ENCODE assay signal across 9 mouse cellular contexts in the genomic region with DNA sequence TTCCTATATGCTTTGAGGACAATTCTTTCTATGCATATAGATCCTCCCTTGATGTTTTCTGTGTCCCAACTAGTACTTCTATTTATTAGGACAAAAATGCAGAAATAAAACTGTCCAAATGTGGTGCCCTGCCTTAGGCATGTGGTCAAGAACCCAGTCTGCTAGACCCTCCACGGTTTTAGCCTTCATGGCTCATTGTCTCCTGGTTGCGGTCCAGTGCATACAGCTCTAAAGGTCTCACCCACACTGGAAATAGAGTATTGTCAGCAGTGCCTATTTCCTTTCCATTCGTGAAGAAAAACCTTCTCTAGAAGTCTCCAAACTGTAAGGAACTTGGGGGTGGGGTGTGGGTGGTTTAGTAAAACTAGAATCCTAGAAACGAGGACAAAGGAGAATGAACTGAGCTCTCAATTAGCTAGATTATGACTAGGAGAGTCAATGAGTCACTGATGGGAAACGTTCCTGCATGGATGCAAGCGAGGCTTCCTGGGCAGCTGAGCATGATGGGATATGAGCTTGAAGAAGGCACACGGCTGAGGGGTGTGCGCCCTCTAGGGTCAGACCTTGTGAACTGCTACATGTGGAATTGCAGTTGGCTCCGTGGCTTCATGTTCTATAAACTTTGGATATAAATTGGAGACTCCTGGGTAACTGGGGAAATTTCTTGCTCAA. TPM values are rescaled to one million over a fixed set of nuclear protein-coding genes. Genes with fewer than 3 reads are reported as not detected.
A peak's percentile ranks its signal among the peaks of the same experiment; 100 is the strongest.
DNase-seq lines count a peak whose midpoint lies in the region; ATAC-seq and TF ChIP-seq lines count a peak whose summit lies in the region.
"Had no signal": no experiment of that assay in that cellular context is flagged by ENCODE, and none has a peak within 500 bp of the region (broad histone marks: within the 10 kb centered on the region; RNA-seq: fewer than 3 reads in every experiment).

No protein-coding gene starts in this region.

- no peaks in the 10 kb centered on the region for H3K4me1 ChIP-seq in intestine, postnatal 0 days (replicated peaks; ENCODE audit: control insufficient read depth, insufficient read depth, low read length)
- peaks cover 5% of the 10 kb centered on the region; the same call in 1 of the 2 replicates for H3K4me1 ChIP-seq in intestine, embryonic 16.5 days (ENCODE audit: control insufficient read depth, insufficient read depth, low read length)
- H3K4me1 ChIP-seq in embryonic facial prominence, embryonic 11.5 days (ENCODE audit: control insufficient read depth, insufficient read depth, low read length) = no peaks in the 10 kb centered on the region
- H3K4me1 ChIP-seq in hindbrain, postnatal 0 days (ENCODE audit: insufficient read depth, low read length) = no peaks in the 10 kb centered on the region

- peak; percentile 87 for TF ChIP-seq CTCF in intestine, postnatal 0 days (IDR thresholded peaks at IDR 0.05; ENCODE audit: low read depth)
- peak; percentile 85 for TF ChIP-seq CTCF in hindbrain, postnatal 0 days (IDR thresholded peaks at IDR 0.05; ENCODE audit: low read depth)

- H3K27me3 ChIP-seq in intestine, postnatal 0 days (replicated peaks; ENCODE audit: control insufficient read depth, insufficient read depth, low read length) = no peaks in the 10 kb centered on the region
- no peaks in the 10 kb centered on the region for H3K27me3 ChIP-seq in intestine, embryonic 16.5 days (replicated peaks; ENCODE audit: control insufficient read depth, insufficient read depth, low read length)
- no peaks in the 10 kb centered on the region for H3K27me3 ChIP-seq in embryonic facial prominence, embryonic 11.5 days (ENCODE audit: control insufficient read depth, insufficient read depth, low read length)
- no peaks in the 10 kb centered on the region for H3K27me3 ChIP-seq in hindbrain, postnatal 0 days (ENCODE audit: insufficient read depth, low read length)
- no peaks in the 10 kb centered on the region for H3K27me3 ChIP-seq in splenic B cell, adult 2 months (ENCODE audit: control insufficient read depth, insufficient read depth, low read length, poor library complexity, severe bottlenecking)
- H3K27me3 ChIP-seq: embryonic facial prominence, embryonic 13.5 days had no signal

- no peaks in the 10 kb centered on the region for H3K36me3 ChIP-seq in intestine, postnatal 0 days (ENCODE audit: control insufficient read depth, insufficient read depth)
- 0 out of 2 replicates have a peak, but pooled peaks cover 9% of the 10 kb centered on the region for H3K36me3 ChIP-seq in intestine, embryonic 16.5 days (ENCODE audit: control insufficient read depth, insufficient read depth, low read length)
- no peaks in the 10 kb centered on the region; the same call in 1 of the 2 replicates for H3K36me3 ChIP-seq in embryonic facial prominence, embryonic 11.5 days (replicated peaks; ENCODE audit: control insufficient read depth, insufficient read depth, low read depth, low read length)
- no peaks in the 10 kb centered on the region for H3K36me3 ChIP-seq in hindbrain, postnatal 0 days (ENCODE audit: insufficient read depth, low read length)
- 0 out of 2 replicates have a peak, but pooled peaks cover 1% of the 10 kb centered on the region for H3K36me3 ChIP-seq in splenic B cell, adult 2 months (ENCODE audit: control insufficient read depth, insufficient read depth, low read length, poor library complexity, severe bottlenecking)

- no peak overlapping the region for H3K9ac ChIP-seq in intestine, postnatal 0 days (ENCODE audit: low read depth, low read length)
- H3K9ac ChIP-seq in intestine, embryonic 16.5 days (ENCODE audit: low read depth, low read length) = no peak overlapping the region
- H3K9ac ChIP-seq in embryonic facial prominence, embryonic 11.5 days (replicated peaks; ENCODE audit: low read length) = no peak overlapping the region
- H3K9ac ChIP-seq in hindbrain, postnatal 0 days (replicated peaks; ENCODE audit: low read length) = no peak overlapping the region
- H3K9ac ChIP-seq: embryonic facial prominence, embryonic 13.5 days had no signal

- H3K27ac ChIP-seq in intestine, postnatal 0 days (ENCODE audit: low read depth, low read length) = no peak overlapping the region
- no peak overlapping the region for H3K27ac ChIP-seq in intestine, embryonic 16.5 days (ENCODE audit: low read length)
- H3K27ac ChIP-seq in embryonic facial prominence, embryonic 11.5 days (replicated peaks; ENCODE audit: low read depth, low read length) = no peak overlapping the region
- no peak overlapping the region for H3K27ac ChIP-seq in hindbrain, postnatal 0 days
- H3K27ac ChIP-seq: embryonic facial prominence, embryonic 13.5 days had no signal

- peaks cover 3% of the 10 kb centered on the region; the same call in 1 of the 2 replicates for H3K9me3 ChIP-seq in intestine, postnatal 0 days (ENCODE audit: control insufficient read depth)
- no peaks in the 10 kb centered on the region for H3K9me3 ChIP-seq in intestine, embryonic 16.5 days (ENCODE audit: control insufficient read depth, low read length)
- H3K9me3 ChIP-seq in embryonic facial prominence, embryonic 11.5 days (replicated peaks; ENCODE audit: control insufficient read depth, low read length) = no peaks in the 10 kb centered on the region
- H3K9me3 ChIP-seq in hindbrain, postnatal 0 days (ENCODE audit: low read length) = no peaks in the 10 kb centered on the region

- H3K4me3 ChIP-seq in intestine, postnatal 0 days (ENCODE audit: low read depth, low read length) = no peak overlapping the region
- H3K4me3 ChIP-seq in intestine, embryonic 16.5 days (ENCODE audit: low read length) = no peak overlapping the region
- no peak overlapping the region for H3K4me3 ChIP-seq in embryonic facial prominence, embryonic 11.5 days (ENCODE audit: low read depth, low read length)
- no peak overlapping the region for H3K4me3 ChIP-seq in hindbrain, postnatal 0 days (ENCODE audit: low read length)
- H3K4me3 ChIP-seq: embryonic facial prominence, embryonic 13.5 days had no signal

- H3K4me2 ChIP-seq in intestine, postnatal 0 days (replicated peaks; ENCODE audit: low read depth) = no peak overlapping the region
- H3K4me2 ChIP-seq in intestine, embryonic 16.5 days (ENCODE audit: low read depth, low read length) = no peak overlapping the region
- H3K4me2 ChIP-seq in embryonic facial prominence, embryonic 11.5 days (ENCODE audit: low read depth, low read length) = no peak overlapping the region
- H3K4me2 ChIP-seq in hindbrain, postnatal 0 days (ENCODE audit: low read depth, low read length) = no peak overlapping the region
- H3K4me2 ChIP-seq: embryonic facial prominence, embryonic 13.5 days had no signal

- DNase-seq in adrenal gland, postnatal 10 days = peak; percentile 69
- peak; percentile 70 for DNase-seq in embryonic facial prominence, embryonic 11.5 days (ENCODE audit: low spot score)
- peak; percentile 81 for DNase-seq in hindbrain, postnatal 0 days (ENCODE audit: low spot score)
- peak; percentile 37 to 83 for DNase-seq in left cerebral cortex, adult 8-10 months (ENCODE audit: low spot score in 2 of 2)
- peak; percentile 75 for DNase-seq in mesoderm, embryonic 11.5 days (ENCODE audit: low read depth, low spot score)
- peak; percentile 38 for DNase-seq in splenic B cell, adult 2 months (ENCODE audit: low read depth, low spot score)

- peak; percentile 60 for ATAC-seq in intestine, postnatal 0 days
- no peak for ATAC-seq in intestine, embryonic 16.5 days
- ATAC-seq in embryonic facial prominence, embryonic 11.5 days (replicated peaks; ENCODE audit: insufficient number of reproducible peaks, low FRiP score, low TSS enrichment, low read depth) = no peak
- ATAC-seq in hindbrain, postnatal 0 days = peak; percentile 55

- WGBS in intestine, postnatal 0 days = 41% methylated on average over 9 of the region's 9 CpGs
- 41% methylated on average over 9 of the region's 9 CpGs for WGBS in intestine, embryonic 16.5 days
- WGBS in embryonic facial prominence, embryonic 11.5 days = 41% methylated on average over 9 of the region's 9 CpGs
- WGBS in hindbrain, postnatal 0 days = 34% methylated on average over 9 of the region's 9 CpGs

RNA-seq across cellular contexts. Expression of a gene that starts 2.6 kb away (rescaled TPM):
- not detected in 2 replicates for polyA plus RNA-seq in intestine, postnatal 0 days (2015; fragmentation: Nextera tagmentation; extraction: Ambion mirVana)
- polyA plus RNA-seq in intestine, embryonic 16.5 days (2015; fragmentation: Nextera tagmentation; extraction: Ambion mirVana) = 0.10 TPM in 1 of 2 replicates, not detected in the other
- total RNA-seq in adrenal gland, postnatal 10 days (2021) = 1 to 10 TPM in 1 of 2 experiments, under 1 TPM in 1; 0.42 to 1.1 TPM
- 0.50 and 0.63 TPM in 2 replicates for polyA plus RNA-seq in embryonic facial prominence, embryonic 11.5 days (2014; fragmentation: Nextera tagmentation; extraction: Ambion mirVana)
- 4.8 and 5.3 TPM in 2 replicates for total RNA-seq in hindbrain, postnatal 0 days (2014; rRNA removed)
- 3.4 and 4.0 TPM in 2 replicates for polyA plus RNA-seq in hindbrain, postnatal 0 days (2015; fragmentation: Nextera tagmentation; extraction: Ambion mirVana)
- total RNA-seq in left cerebral cortex, adult 8-10 months (2022) = 1 to 10 TPM; 3.4 to 7.4 (median 5.8) TPM

RNA-seq across cellular contexts. Expression of a gene that starts 45.1 kb away (rescaled TPM):
- polyA plus RNA-seq in intestine, postnatal 0 days (2015; fragmentation: Nextera tagmentation; extraction: Ambion mirVana) = 4.2 and 4.7 TPM in 2 replicates
- 16.0 and 17.5 TPM in 2 replicates for polyA plus RNA-seq in intestine, embryonic 16.5 days (2015; fragmentation: Nextera tagmentation; extraction: Ambion mirVana)
- total RNA-seq in adrenal gland, postnatal 10 days (2021) = 10 to 100 TPM; 15.3 to 20.1 TPM
- polyA plus RNA-seq in embryonic facial prominence, embryonic 11.5 days (2014; fragmentation: Nextera tagmentation; extraction: Ambion mirVana) = 32.4 and 34.8 TPM in 2 replicates
- total RNA-seq in hindbrain, postnatal 0 days (2014; rRNA removed) = 8.1 and 9.7 TPM in 2 replicates
- 9.0 and 9.6 TPM in 2 replicates for polyA plus RNA-seq in hindbrain, postnatal 0 days (2015; fragmentation: Nextera tagmentation; extraction: Ambion mirVana)
- total RNA-seq in left cerebral cortex, adult 8-10 months (2022) = 10 to 100 TPM; 16.4 to 20.2 (median 18.3) TPM

RNA-seq across cellular contexts. Expression of a gene that starts 59.0 kb away (rescaled TPM):
- 1.1 and 1.2 TPM in 2 replicates for polyA plus RNA-seq in intestine, postnatal 0 days (2015; fragmentation: Nextera tagmentation; extraction: Ambion mirVana)
- 1.2 and 1.3 TPM in 2 replicates for polyA plus RNA-seq in intestine, embryonic 16.5 days (2015; fragmentation: Nextera tagmentation; extraction: Ambion mirVana)
- 1 to 10 TPM; 7.5 to 8.2 TPM for total RNA-seq in adrenal gland, postnatal 10 days (2021)
- 0.42 and 0.89 TPM in 2 replicates for polyA plus RNA-seq in embryonic facial prominence, embryonic 11.5 days (2014; fragmentation: Nextera tagmentation; extraction: Ambion mirVana)
- total RNA-seq in hindbrain, postnatal 0 days (2014; rRNA removed) = 36.1 and 44.3 TPM in 2 replicates
- polyA plus RNA-seq in hindbrain, postnatal 0 days (2015; fragmentation: Nextera tagmentation; extraction: Ambion mirVana) = 21.8 and 22.5 TPM in 2 replicates
- 10 to 100 TPM; 30.7 to 36.5 (median 32.2) TPM for total RNA-seq in left cerebral cortex, adult 8-10 months (2022)

Comparison
In these comparisons a context has a peak if more than half of its experiments do, and no peak if none do; other contexts are left out.
1. ATAC-seq: peak in intestine, postnatal 0 days (single experiment) and hindbrain, postnatal 0 days (single experiment); none in intestine, embryonic 16.5 days (single experiment) and embryonic facial prominence, embryonic 11.5 days (single experiment).
2. Peak in every context shown above with its lines, with median percentiles within 50 percentile points of each other: DNase-seq.